Mouse (Mus musculus): ENCODE measurements around the gene Arhgef18. TPM values are rescaled to one million over a fixed set of nuclear protein-coding genes. Genes with fewer than 3 reads are reported as not detected.

The Arhgef18 gene
- polyA plus RNA-seq, 1 experiment from 2014 or later = 9.3 TPM

Other genes starting within 250 kb of the Arhgef18 start
- 42.2 and 42.6 TPM in 2 replicates for gene Insr, start 113.4 kb upstream of the Arhgef18 start, polyA plus RNA-seq (2015; fragmentation: Nextera tagmentation; extraction: Ambion mirVana)
- gene A430078G23Rik, start 39.6 kb upstream of the Arhgef18 start, polyA plus RNA-seq (2015; fragmentation: Nextera tagmentation; extraction: Ambion mirVana) = 0.17 TPM in 1 of 2 replicates, not detected in the other
- gene Pex11g, start 74.7 kb downstream of the Arhgef18 start, polyA plus RNA-seq (2015; fragmentation: Nextera tagmentation; extraction: Ambion mirVana) = 5.9 and 9.7 TPM in 2 replicates
- not detected in 2 replicates for gene Tex45, start 77.9 kb downstream of the Arhgef18 start, polyA plus RNA-seq (2015; fragmentation: Nextera tagmentation; extraction: Ambion mirVana)
- 48.6 and 53.1 TPM in 2 replicates for gene Zfp358, start 100.1 kb downstream of the Arhgef18 start, polyA plus RNA-seq (2015; fragmentation: Nextera tagmentation; extraction: Ambion mirVana)
- gene Mcoln1, start 107.5 kb downstream of the Arhgef18 start, polyA plus RNA-seq (2015; fragmentation: Nextera tagmentation; extraction: Ambion mirVana) = 55.4 and 65.7 TPM in 2 replicates
- gene Pnpla6, start 122.4 kb downstream of the Arhgef18 start, polyA plus RNA-seq (2015; fragmentation: Nextera tagmentation; extraction: Ambion mirVana) = 23.8 and 24.3 TPM in 2 replicates
- gene C330021F23Rik, start 175.0 kb downstream of the Arhgef18 start, polyA plus RNA-seq (2015; fragmentation: Nextera tagmentation; extraction: Ambion mirVana) = 0.51 and 0.53 TPM in 2 replicates
- 15.4 and 16.7 TPM in 2 replicates for gene Camsap3, start 194.3 kb downstream of the Arhgef18 start, polyA plus RNA-seq (2015; fragmentation: Nextera tagmentation; extraction: Ambion mirVana)
- 53.7 and 55.7 TPM in 2 replicates for gene Xab2, start 228.3 kb downstream of the Arhgef18 start, polyA plus RNA-seq (2015; fragmentation: Nextera tagmentation; extraction: Ambion mirVana)
- gene Pet100, start 228.5 kb downstream of the Arhgef18 start, polyA plus RNA-seq (2015; fragmentation: Nextera tagmentation; extraction: Ambion mirVana) = 103 and 116 TPM in 2 replicates
- 0.11 and 0.43 TPM in 2 replicates for gene Pcp2, start 232.5 kb downstream of the Arhgef18 start, polyA plus RNA-seq (2015; fragmentation: Nextera tagmentation; extraction: Ambion mirVana)
- gene Stxbp2, start 237.9 kb downstream of the Arhgef18 start, polyA plus RNA-seq (2015; fragmentation: Nextera tagmentation; extraction: Ambion mirVana) = 48.4 and 56.0 TPM in 2 replicates